Mouse (Mus musculus): ENCODE data around the gene Sez6l. TPM values are rescaled to one million over a fixed set of nuclear protein-coding genes. Genes with fewer than 3 reads are reported as not detected.

Gene Sez6l
- polyA plus RNA-seq (2017; shearing (Covaris generic)) = not detected

DNA sequence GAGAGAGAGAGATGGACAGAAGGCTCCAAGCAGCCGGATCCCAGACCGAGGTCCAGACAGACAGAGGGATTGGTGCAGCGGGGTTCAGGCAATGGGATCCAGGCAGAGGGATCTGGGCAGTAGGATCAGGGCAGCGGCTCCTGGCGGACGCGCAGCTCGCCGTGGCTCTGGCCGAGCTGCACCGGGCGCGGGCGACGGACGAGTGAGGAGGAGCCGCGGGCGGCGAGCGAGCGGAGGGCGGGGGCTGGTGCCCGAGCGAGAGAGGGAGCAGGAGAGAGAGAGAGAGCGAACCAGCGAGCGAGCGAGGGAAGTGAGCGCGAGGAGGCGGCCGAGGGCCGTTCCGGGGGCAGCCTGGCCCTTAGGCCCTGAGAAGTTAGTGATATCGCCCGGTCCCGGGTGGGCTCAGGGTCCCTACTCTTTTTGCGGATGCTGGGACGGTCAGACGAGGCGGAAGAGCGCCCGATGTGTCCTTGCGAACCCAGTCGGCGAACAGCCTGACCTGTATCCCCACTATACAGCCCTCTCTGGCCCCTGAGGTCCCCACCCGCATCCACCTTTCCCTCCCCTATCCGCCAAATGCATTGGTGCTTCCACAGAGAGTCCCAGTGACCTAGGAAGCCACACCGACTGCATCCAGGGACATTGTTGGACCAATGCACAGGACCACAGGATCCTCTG, at the start of gene Sez6l:
Gene Sez6l (minus strand): TSS at position 193 of the 678 bp plus-strand sequence.

DNA sequence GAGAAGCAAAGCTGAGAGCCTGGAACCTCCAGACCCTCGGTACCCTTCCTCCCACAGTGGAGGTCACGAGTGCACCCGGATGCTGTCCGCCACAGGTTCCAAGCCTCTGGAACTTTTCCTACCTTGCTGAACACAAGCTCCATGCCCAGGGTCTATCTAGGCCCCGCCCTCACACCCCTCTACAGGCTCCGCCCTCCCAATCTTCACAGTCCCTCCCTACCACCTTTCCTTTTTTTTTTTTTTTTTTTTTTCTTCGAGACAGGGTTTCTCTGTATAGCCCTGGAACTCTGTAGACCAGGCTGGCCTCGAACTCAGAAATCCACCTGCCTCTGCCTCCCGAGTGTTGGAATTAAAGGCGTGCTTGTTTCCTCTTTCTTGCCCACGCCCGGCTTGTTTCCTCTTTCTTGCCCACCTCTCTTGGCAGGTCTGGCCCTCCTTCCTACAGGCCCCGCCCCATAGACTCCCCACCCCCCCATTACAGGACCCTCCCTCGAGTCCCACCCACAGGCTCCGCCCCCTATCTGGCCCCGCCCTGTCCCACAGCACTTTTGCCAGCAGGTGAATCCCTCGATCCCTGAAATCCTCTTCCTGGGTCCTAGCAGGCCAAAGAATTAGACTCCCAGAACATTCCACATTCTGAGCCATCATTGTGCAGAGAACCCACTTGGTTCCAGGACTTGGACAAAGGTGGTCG, 128.1 kb downstream of the Sez6l start, which contains the start of gene Gm6588:
Gene Gm6588 (plus strand): TSS at position 680 of the 694 bp plus-strand sequence.

DNA sequence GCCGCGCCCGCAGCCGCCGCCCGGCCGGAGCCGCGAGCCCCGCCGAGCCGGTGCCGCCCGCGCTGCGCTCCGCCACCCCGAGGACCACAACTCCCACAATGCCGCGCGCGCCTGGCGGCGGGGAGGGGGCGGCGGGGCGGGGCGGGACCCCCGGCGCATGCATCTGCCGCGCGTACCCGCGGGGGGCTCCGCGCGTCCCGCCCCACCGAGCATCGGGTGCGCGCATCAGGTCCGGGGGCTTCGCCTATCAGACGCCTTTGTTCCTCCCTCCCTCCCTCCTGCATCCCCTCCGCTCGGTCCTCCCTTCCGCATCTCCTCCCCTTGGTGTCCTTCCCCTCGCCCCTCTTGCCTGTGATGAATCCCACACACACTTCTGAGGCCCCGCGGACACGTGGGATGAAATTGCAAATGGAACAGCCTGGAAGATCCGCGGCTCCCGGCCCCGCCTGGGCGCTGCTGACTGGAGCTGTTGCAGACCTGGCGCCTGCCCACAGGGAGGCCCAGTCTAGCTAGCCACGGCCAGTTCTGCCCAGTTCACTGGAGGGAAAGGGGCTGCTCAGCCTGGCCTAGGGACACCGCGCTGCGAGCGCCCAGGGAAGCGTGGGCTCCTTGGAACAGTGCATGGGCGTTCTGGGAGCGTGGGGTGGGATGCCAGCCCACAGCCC, 182.1 kb downstream of the Sez6l start, which contains the start of gene Asphd2:
Gene Asphd2 (minus strand): TSS at position 88 of the 665 bp plus-strand sequence.

Other genes starting within 250 kb of the Sez6l start
- 37.5 TPM for gene Srrd, start 234.1 kb downstream of the Sez6l start, polyA plus RNA-seq (2017; shearing (Covaris generic))
- 21.8 TPM for gene Hps4, start 234.1 kb downstream of the Sez6l start, polyA plus RNA-seq (2017; shearing (Covaris generic))
- 0.13 TPM for gene Gm6583, start 221.2 kb downstream of the Sez6l start, polyA plus RNA-seq (2017; shearing (Covaris generic))
- 0.26 TPM for gene Asphd2, start 182.3 kb downstream of the Sez6l start, polyA plus RNA-seq (2017; shearing (Covaris generic))
- not detected for gene Gm6588, start 127.8 kb downstream of the Sez6l start, polyA plus RNA-seq (2017; shearing (Covaris generic))

Data from CD4-positive, CD25-positive, alpha-beta regulatory T cell (primary cell).